14 mouse cellular contexts compared by ENCODE assay signal in the genomic region with DNA sequence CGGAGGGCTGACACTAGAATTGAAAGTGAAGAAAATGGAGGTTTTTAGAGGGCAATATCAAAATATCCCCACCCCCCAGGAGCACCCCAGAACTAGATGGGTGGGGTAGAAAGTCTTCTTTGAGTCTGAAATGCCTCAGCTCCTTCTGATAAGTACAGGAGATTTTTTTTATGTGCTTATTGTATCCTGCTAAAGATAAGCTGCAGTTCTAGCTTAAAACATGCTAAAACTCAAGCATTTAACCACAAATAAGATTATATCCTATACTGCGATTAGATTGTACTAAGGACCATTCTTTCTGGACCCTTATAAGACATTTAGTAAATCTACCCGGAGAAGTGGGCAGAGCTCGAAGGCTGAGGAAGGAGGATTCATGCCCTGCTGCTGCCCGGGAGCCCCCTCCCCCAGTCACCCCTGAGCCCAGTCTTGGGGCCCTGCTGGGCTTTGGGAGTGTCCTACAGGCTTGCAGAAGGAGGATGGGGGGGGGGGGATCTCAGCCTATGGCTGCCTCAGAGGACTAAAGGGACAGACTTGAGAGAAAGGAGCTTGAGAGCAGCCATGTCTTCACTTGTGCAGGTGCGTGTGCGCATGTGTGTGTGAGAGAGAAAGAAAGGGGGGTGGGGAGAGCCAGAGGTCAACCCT.
DNase-seq lines count a peak whose midpoint lies in the region; ATAC-seq and TF ChIP-seq lines count a peak whose summit lies in the region.
"Had no signal": no experiment of that assay in that cellular context is flagged by ENCODE, and none has a peak within 500 bp of the region (broad histone marks: within the 10 kb centered on the region; RNA-seq: fewer than 3 reads in every experiment).

No protein-coding gene starts in this region.

- H3K4me1 ChIP-seq in intestine, embryonic 16.5 days (ENCODE audit: control insufficient read depth, insufficient read depth, low read length) = no peaks in the 10 kb centered on the region
- H3K4me1 ChIP-seq in intestine, postnatal 0 days (replicated peaks; ENCODE audit: control insufficient read depth, insufficient read depth, low read length) = no peaks in the 10 kb centered on the region
- H3K4me1 ChIP-seq in forebrain, embryonic 10.5 days = peaks cover 28% of the 10 kb centered on the region
- H3K4me1 ChIP-seq in hindbrain, embryonic 14.5 days (replicated peaks; ENCODE audit: control insufficient read depth, insufficient read depth, low read length) = peaks cover 17% of the 10 kb centered on the region
- H3K4me1 ChIP-seq in midbrain, embryonic 14.5 days (ENCODE audit: control insufficient read depth, insufficient read depth, low read length) = peaks cover 34% of the 10 kb centered on the region

- H3K4me2 ChIP-seq in intestine, embryonic 16.5 days (ENCODE audit: low read depth, low read length) = no peak overlapping the region
- no peak overlapping the region for H3K4me2 ChIP-seq in intestine, postnatal 0 days (replicated peaks; ENCODE audit: low read depth)
- peak overlapping the region; percentile 6; the same call in 1 of the 2 replicates for H3K4me2 ChIP-seq in hindbrain, embryonic 14.5 days (replicated peaks)
- H3K4me2 ChIP-seq in midbrain, embryonic 14.5 days (ENCODE audit: low read length) = peak overlapping the region; percentile 6; the same call in 1 of the 2 replicates
- H3K4me2 ChIP-seq: limb, embryonic 12.5 days had no signal

- H3K9ac ChIP-seq in intestine, embryonic 16.5 days (ENCODE audit: low read depth, low read length) = 0 out of 2 replicates have a peak overlapping the region, but pooled peaks have one; percentile 38
- H3K9ac ChIP-seq in intestine, postnatal 0 days (ENCODE audit: low read depth, low read length) = no peak overlapping the region
- peak overlapping the region; percentile 34 for H3K9ac ChIP-seq in hindbrain, embryonic 14.5 days
- no peak overlapping the region for H3K9ac ChIP-seq in midbrain, embryonic 14.5 days (replicated peaks; ENCODE audit: low read length)
- H3K9ac ChIP-seq: limb, embryonic 12.5 days had no signal

- no peak for DNase-seq in forebrain, embryonic 10.5 days (ENCODE audit: extremely low spot score, low spot score)
- DNase-seq in hindbrain, embryonic 14.5 days (ENCODE audit: low spot score) = no peak
- DNase-seq in midbrain, embryonic 14.5 days = no peak
- DNase-seq in layer of hippocampus, adult 18-20 months (ENCODE audit: low spot score in 2 of 2) = no peak
- no peak for DNase-seq in right cerebral cortex, postnatal 4 days
- DNase-seq: adrenal gland, postnatal 10 days; cerebellum, postnatal 36 days; kidney, adult 18-20 months; lung, postnatal 36 days had no signal

- no peak for TF ChIP-seq CTCF in intestine, postnatal 0 days (IDR thresholded peaks at IDR 0.05; ENCODE audit: low read depth)

- H3K4me3 ChIP-seq in intestine, embryonic 16.5 days (ENCODE audit: low read length) = no peak overlapping the region
- no peak overlapping the region for H3K4me3 ChIP-seq in intestine, postnatal 0 days (ENCODE audit: low read depth, low read length)
- H3K4me3 ChIP-seq in forebrain, embryonic 10.5 days = peak overlapping the region; percentile 28; the same call in 1 of the 2 replicates
- H3K4me3 ChIP-seq in hindbrain, embryonic 14.5 days (replicated peaks; ENCODE audit: low read length) = no peak overlapping the region
- no peak overlapping the region for H3K4me3 ChIP-seq in midbrain, embryonic 14.5 days (replicated peaks; ENCODE audit: low read depth, low read length)
- H3K4me3 ChIP-seq: layer of hippocampus, adult 2 months; limb, embryonic 12.5 days had no signal

- no peaks in the 10 kb centered on the region for H3K27me3 ChIP-seq in intestine, embryonic 16.5 days (replicated peaks; ENCODE audit: control insufficient read depth, insufficient read depth, low read length)
- H3K27me3 ChIP-seq in intestine, postnatal 0 days (replicated peaks; ENCODE audit: control insufficient read depth, insufficient read depth, low read length) = no peaks in the 10 kb centered on the region
- H3K27me3 ChIP-seq in forebrain, embryonic 10.5 days (ENCODE audit: poor library complexity, severe bottlenecking) = peaks cover 15% of the 10 kb centered on the region
- no peaks in the 10 kb centered on the region for H3K27me3 ChIP-seq in hindbrain, embryonic 14.5 days (ENCODE audit: control insufficient read depth, insufficient read depth, low read length)
- no peaks in the 10 kb centered on the region for H3K27me3 ChIP-seq in midbrain, embryonic 14.5 days (ENCODE audit: control insufficient read depth, insufficient read depth, low read length)
- H3K27me3 ChIP-seq: limb, embryonic 12.5 days had no signal

- H3K27ac ChIP-seq in intestine, embryonic 16.5 days (ENCODE audit: low read length) = no peak overlapping the region
- H3K27ac ChIP-seq in intestine, postnatal 0 days (ENCODE audit: low read depth, low read length) = no peak overlapping the region
- H3K27ac ChIP-seq in forebrain, embryonic 10.5 days = peak overlapping the region; percentile 83
- peak overlapping the region; percentile 43 for H3K27ac ChIP-seq in hindbrain, embryonic 14.5 days
- H3K27ac ChIP-seq in midbrain, embryonic 14.5 days (replicated peaks; ENCODE audit: low read depth, low read length) = peak overlapping the region; percentile 15; the same call in 1 of the 2 replicates
- H3K27ac ChIP-seq: layer of hippocampus, adult 2 months; limb, embryonic 12.5 days had no signal

- H3K36me3 ChIP-seq in intestine, embryonic 16.5 days (ENCODE audit: control insufficient read depth, insufficient read depth, low read length) = no peaks in the 10 kb centered on the region
- H3K36me3 ChIP-seq in intestine, postnatal 0 days (ENCODE audit: control insufficient read depth, insufficient read depth) = no peaks in the 10 kb centered on the region
- H3K36me3 ChIP-seq in forebrain, embryonic 10.5 days (replicated peaks) = no peaks in the 10 kb centered on the region
- no peaks in the 10 kb centered on the region for H3K36me3 ChIP-seq in hindbrain, embryonic 14.5 days (replicated peaks; ENCODE audit: control insufficient read depth, insufficient read depth)
- H3K36me3 ChIP-seq in midbrain, embryonic 14.5 days (ENCODE audit: control insufficient read depth, insufficient read depth, low read length) = no peaks in the 10 kb centered on the region
- H3K36me3 ChIP-seq: limb, embryonic 12.5 days had no signal

- ATAC-seq in intestine, embryonic 16.5 days = no peak
- no peak for ATAC-seq in intestine, postnatal 0 days
- ATAC-seq in hindbrain, embryonic 14.5 days (ENCODE audit: low FRiP score) = 0 out of 2 replicates have a peak, but pooled peaks have one; percentile 16
- ATAC-seq in midbrain, embryonic 14.5 days (ENCODE audit: low FRiP score, low TSS enrichment) = no peak
- ATAC-seq in megakaryocyte, adult 5-6 weeks (ENCODE audit: poor library complexity, severe bottlenecking) = no peak

- no peaks in the 10 kb centered on the region for H3K9me3 ChIP-seq in intestine, embryonic 16.5 days (ENCODE audit: control insufficient read depth, low read length)
- no peaks in the 10 kb centered on the region for H3K9me3 ChIP-seq in intestine, postnatal 0 days (ENCODE audit: control insufficient read depth)
- no peaks in the 10 kb centered on the region for H3K9me3 ChIP-seq in forebrain, embryonic 10.5 days
- H3K9me3 ChIP-seq in hindbrain, embryonic 14.5 days (ENCODE audit: control insufficient read depth, low read length) = no peaks in the 10 kb centered on the region
- H3K9me3 ChIP-seq in midbrain, embryonic 14.5 days (ENCODE audit: control insufficient read depth, low read length) = no peaks in the 10 kb centered on the region; the same call in 1 of the 2 replicates
- H3K9me3 ChIP-seq: limb, embryonic 12.5 days had no signal

- 32% methylated on average over 7 of the region's 7 CpGs for WGBS in intestine, embryonic 16.5 days
- 41% methylated on average over 7 of the region's 7 CpGs for WGBS in intestine, postnatal 0 days
- 16% methylated on average over 7 of the region's 7 CpGs for WGBS in forebrain, embryonic 10.5 days
- 10% methylated on average over 7 of the region's 7 CpGs for WGBS in hindbrain, embryonic 14.5 days
- WGBS in midbrain, embryonic 14.5 days = 14% methylated on average over 7 of the region's 7 CpGs

Comparison
In these comparisons a context has a peak if more than half of its experiments do, and no peak if none do; other contexts are left out.
1. H3K9ac ChIP-seq: peak in intestine, embryonic 16.5 days (single experiment) and hindbrain, embryonic 14.5 days (single experiment); none in intestine, postnatal 0 days (single experiment) and midbrain, embryonic 14.5 days (single experiment).
2. H3K27ac ChIP-seq: peak in forebrain, embryonic 10.5 days (single experiment), hindbrain, embryonic 14.5 days (single experiment) and midbrain, embryonic 14.5 days (single experiment); none in intestine, embryonic 16.5 days (single experiment) and intestine, postnatal 0 days (single experiment).
3. H3K4me2 ChIP-seq: peak in hindbrain, embryonic 14.5 days (single experiment) and midbrain, embryonic 14.5 days (single experiment); none in intestine, embryonic 16.5 days (single experiment) and intestine, postnatal 0 days (single experiment).